Mouse (Mus musculus) lung, postnatal 0 days (tissue): ENCODE measurements around the gene Zbtb16. TPM values are rescaled to one million over a fixed set of nuclear protein-coding genes. Genes with fewer than 3 reads are reported as not detected.

ENCODE experiments used
- ATAC-seq: fragments of 200-750 bp; cut with Nextera tagmentation; 2 replicates; pipeline ENCODE4 v1.8.0; 2017; ENCODE audit warnings: moderate library complexity
- DNase-seq: peaks from one replicate; pipeline ENCODE4 v3.0.0-alpha.2; 2016; ENCODE audit warnings: low spot score
- H3K27ac ChIP-seq: fragments of 300-500 bp; sonication (generic); 2 replicates; pipeline ENCODE4 v1.5.1; 2014; ENCODE audit warnings: antibody characterized with exemption, mild to moderate bottlenecking, low read length, mixed read lengths
- H3K27me3 ChIP-seq: fragments of 300-500 bp; sonication (generic); replicated peaks from 2 replicates; pipeline ENCODE4 v1.6.1; 2014; ENCODE audit warnings: low read length, mixed read lengths; ENCODE audit not compliant: insufficient read depth
- H3K36me3 ChIP-seq: fragments of 300-500 bp; sonication (generic); 2 replicates; pipeline ENCODE4 v1.6.1; 2014; ENCODE audit warnings: low read length, mixed read lengths; ENCODE audit not compliant: insufficient read depth
- H3K4me1 ChIP-seq: fragments of 300-500 bp; sonication (generic); 2 replicates; pipeline ENCODE4 v1.6.1; 2014; ENCODE audit warnings: antibody characterized with exemption, low read depth, low read length, mixed read lengths; ENCODE audit not compliant: insufficient read depth
- H3K4me2 ChIP-seq: fragments of 300-500 bp; sonication (generic); replicated peaks from 2 replicates; pipeline ENCODE4 v1.6.1; 2014; ENCODE audit warnings: low read depth, mild to moderate bottlenecking, low read length, moderate library complexity, mixed read lengths
- H3K4me3 ChIP-seq: fragments of 300-500 bp; sonication (generic); 2 replicates; pipeline ENCODE4 v1.5.1; 2014; ENCODE audit warnings: low read depth, low read length
- H3K9ac ChIP-seq: fragments of 300-500 bp; sonication (generic); replicated peaks from 2 replicates; pipeline ENCODE4 v1.6.1; 2014; ENCODE audit warnings: low read depth, mild to moderate bottlenecking
- H3K9me3 ChIP-seq: fragments of 300-500 bp; sonication (generic); 2 replicates; pipeline ENCODE4 v1.6.1; 2016; ENCODE audit warnings: low read length, mixed read lengths
- CTCF ChIP-seq: IDR thresholded peaks from 2 replicates; pipeline ENCODE4 v1.5.1; 2016; ENCODE audit warnings: antibody characterized with exemption, mild to moderate bottlenecking
- EP300 ChIP-seq: IDR thresholded peaks from 2 replicates; pipeline ENCODE4 v1.6.1; 2016; ENCODE audit warnings: antibody characterized with exemption, mild to moderate bottlenecking, control low read depth
- WGBS: fragments of 180-500 bp; shearing (Covaris S2); extraction: QIAGEN DNeasy Blood & Tissue Kit; methylation state at CpG from one replicate; pipeline ENCODE4 v1.1.7; 2014; 5-methylcytosine and 5-hydroxymethylcytosine counted together
- polyA plus RNA-seq: library from polyadenylated mRNA; unstranded; fragments of >200 nt; fragmentation: Nextera tagmentation; extraction: Ambion mirVana; gene quantifications from 2 replicates; pipeline ENCODE4 v1.2.1, GENCODE M21; 2015

The Zbtb16 gene
- polyA plus RNA-seq, 1 experiment from 2014 or later: 19.7 TPM

- DNase-seq (no peak), ATAC-seq (no peak)
- TF ChIP-seq CTCF: no peak
- TF ChIP-seq EP300: no peak
- Histone ChIP-seq H3K9me3 (no peaks in the 10 kb centered on the region), H3K4me3 (no peak overlapping the region), H3K9ac (no peak overlapping the region), H3K4me1 (peaks cover 1% of the 10 kb centered on the region), H3K36me3 (no peaks in the 10 kb centered on the region), H3K27me3 (no peaks in the 10 kb centered on the region), H3K27ac (no peak overlapping the region), H3K4me2 (no peak overlapping the region)
- 91% methylated on average over 8 of the region's 8 CpGs for WGBS
These were observed 194.4 kb downstream of the Zbtb16 start for GRCm38 (mm10) chr9:48641636-48642035.

- H3K36me3 ChIP-seq: no peaks in the 10 kb centered on the region
- DNase-seq: no peak
- TF ChIP-seq EP300 (no peak), CTCF (no peak)
- H3K27me3 ChIP-seq: no peaks in the 10 kb centered on the region
- H3K4me1 ChIP-seq: no peaks in the 10 kb centered on the region
- WGBS: 59% methylated on average over 8 of the region's 8 CpGs
- no peak overlapping the region for H3K27ac ChIP-seq
- H3K4me2 ChIP-seq: no peak overlapping the region
- no peak overlapping the region for H3K4me3 ChIP-seq
- no peaks in the 10 kb centered on the region for H3K9me3 ChIP-seq
- ATAC-seq: no peak
- no peak overlapping the region for H3K9ac ChIP-seq
These were observed 195.1 kb downstream of the Zbtb16 start for GRCm38 (mm10) chr9:48640881-48641280.

- WGBS: 34% methylated on average over 15 of the region's 15 CpGs
- no peak overlapping the region for H3K27ac ChIP-seq
- ATAC-seq (peak; percentile 66), DNase-seq (peak; percentile 36)
- no peak for TF ChIP-seq EP300
- TF ChIP-seq CTCF: no peak
- no peaks in the 10 kb centered on the region for H3K4me1 ChIP-seq
- H3K36me3 ChIP-seq: no peaks in the 10 kb centered on the region
- H3K27me3 ChIP-seq: no peaks in the 10 kb centered on the region
- no peak overlapping the region for H3K4me3 ChIP-seq
- H3K4me2 ChIP-seq: no peak overlapping the region
- no peak overlapping the region for H3K9ac ChIP-seq
- no peaks in the 10 kb centered on the region for H3K9me3 ChIP-seq
These were observed 197.7 kb downstream of the Zbtb16 start for GRCm38 (mm10) chr9:48638176-48638803.

GRCm38 (mm10) chr9:48637161-48637560 is 198.9 kb downstream of the Zbtb16 start:
- ATAC-seq (no peak), DNase-seq (no peak)
- no peak overlapping the region for H3K27ac ChIP-seq
- H3K36me3 ChIP-seq: no peaks in the 10 kb centered on the region
- no peak overlapping the region for H3K4me2 ChIP-seq
- no peaks in the 10 kb centered on the region for H3K4me1 ChIP-seq
- TF ChIP-seq EP300: no peak
- no peak for TF ChIP-seq CTCF
- 89% methylated on average over 7 of the region's 7 CpGs for WGBS
- H3K27me3 ChIP-seq: no peaks in the 10 kb centered on the region
- no peaks in the 10 kb centered on the region for H3K9me3 ChIP-seq
- H3K4me3 ChIP-seq: no peak overlapping the region
- no peak overlapping the region for H3K9ac ChIP-seq

- H3K4me1 ChIP-seq: no peaks in the 10 kb centered on the region
- ATAC-seq (no peak), DNase-seq (no peak)
- no peak overlapping the region for H3K4me3 ChIP-seq
- H3K4me2 ChIP-seq: no peak overlapping the region
- no peak for TF ChIP-seq EP300
- no peak for TF ChIP-seq CTCF
- no peaks in the 10 kb centered on the region for H3K36me3 ChIP-seq
- H3K9me3 ChIP-seq: no peaks in the 10 kb centered on the region
- no peak overlapping the region for H3K9ac ChIP-seq
- no peaks in the 10 kb centered on the region for H3K27me3 ChIP-seq
- no peak overlapping the region for H3K27ac ChIP-seq
- WGBS: 32% methylated on average over 18 of the region's 18 CpGs
These were observed 200.3 kb downstream of the Zbtb16 start for GRCm38 (mm10) chr9:48635576-48636350.

- Histone ChIP-seq H3K9ac (no peak overlapping the region), H3K4me3 (no peak overlapping the region), H3K27ac (no peak overlapping the region), H3K27me3 (no peaks in the 10 kb centered on the region), H3K9me3 (no peaks in the 10 kb centered on the region), H3K36me3 (no peaks in the 10 kb centered on the region), H3K4me2 (no peak overlapping the region), H3K4me1 (no peaks in the 10 kb centered on the region)
- no peak for TF ChIP-seq CTCF
- TF ChIP-seq EP300: no peak
- no peak for DNase-seq
- no peak for ATAC-seq
- WGBS: 56% methylated on average over 6 of the region's 6 CpGs
These were observed 202.9 kb downstream of the Zbtb16 start for GRCm38 (mm10) chr9:48633147-48633546.
